Mouse (Mus musculus): ENCODE results near the gene Thpo. TPM values are rescaled to one million over a fixed set of nuclear protein-coding genes. Genes with fewer than 3 reads are reported as not detected.

Thpo gene
- polyA plus RNA-seq, 1 experiment from 2014 or later = 1.2 TPM

- Histone ChIP-seq H3K4me3 (replicated peaks) (no peak overlapping the region), H3K27me3 (no peaks in the 10 kb centered on the region), H3K9ac (no peak overlapping the region), H3K27ac (no peak overlapping the region), H3K36me3 (peaks cover 70% of the 10 kb centered on the region), H3K4me2 (no peak overlapping the region), H3K4me1 (peaks cover 24% of the 10 kb centered on the region), H3K9me3 (replicated peaks) (no peaks in the 10 kb centered on the region)
- WGBS = 85% methylated on average over 4 of the region's 4 CpGs
- ATAC-seq (replicated peaks; ENCODE audit: low FRiP score) = no peak
Observed at GRCm38 (mm10) chr16:20710810-20711209, 23.5 kb downstream of the Thpo start.

DNA sequence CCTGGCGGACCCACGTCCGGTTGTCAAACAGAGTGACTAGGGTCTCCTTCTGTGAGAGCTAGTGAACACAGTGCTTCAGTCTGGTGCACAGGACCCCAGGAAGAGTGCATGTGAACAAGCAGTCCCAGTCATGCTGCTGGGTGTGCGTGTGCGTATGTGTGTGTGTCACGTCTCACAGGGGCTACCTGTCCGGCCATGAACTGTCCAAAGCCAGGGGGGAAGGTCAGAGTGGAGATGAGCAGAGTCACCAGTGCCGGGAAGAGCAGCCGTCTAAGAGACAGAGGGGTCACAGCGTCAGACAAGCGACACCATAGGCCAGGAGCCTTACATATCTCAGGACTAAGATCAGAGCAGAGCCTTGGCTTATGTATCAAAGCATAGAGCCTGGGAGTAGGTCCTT is 23.9 kb downstream of the Thpo start:
- 93% methylated on average over 11 of the region's 11 CpGs for WGBS
- ATAC-seq (replicated peaks; ENCODE audit: low FRiP score) = no peak

DNA sequence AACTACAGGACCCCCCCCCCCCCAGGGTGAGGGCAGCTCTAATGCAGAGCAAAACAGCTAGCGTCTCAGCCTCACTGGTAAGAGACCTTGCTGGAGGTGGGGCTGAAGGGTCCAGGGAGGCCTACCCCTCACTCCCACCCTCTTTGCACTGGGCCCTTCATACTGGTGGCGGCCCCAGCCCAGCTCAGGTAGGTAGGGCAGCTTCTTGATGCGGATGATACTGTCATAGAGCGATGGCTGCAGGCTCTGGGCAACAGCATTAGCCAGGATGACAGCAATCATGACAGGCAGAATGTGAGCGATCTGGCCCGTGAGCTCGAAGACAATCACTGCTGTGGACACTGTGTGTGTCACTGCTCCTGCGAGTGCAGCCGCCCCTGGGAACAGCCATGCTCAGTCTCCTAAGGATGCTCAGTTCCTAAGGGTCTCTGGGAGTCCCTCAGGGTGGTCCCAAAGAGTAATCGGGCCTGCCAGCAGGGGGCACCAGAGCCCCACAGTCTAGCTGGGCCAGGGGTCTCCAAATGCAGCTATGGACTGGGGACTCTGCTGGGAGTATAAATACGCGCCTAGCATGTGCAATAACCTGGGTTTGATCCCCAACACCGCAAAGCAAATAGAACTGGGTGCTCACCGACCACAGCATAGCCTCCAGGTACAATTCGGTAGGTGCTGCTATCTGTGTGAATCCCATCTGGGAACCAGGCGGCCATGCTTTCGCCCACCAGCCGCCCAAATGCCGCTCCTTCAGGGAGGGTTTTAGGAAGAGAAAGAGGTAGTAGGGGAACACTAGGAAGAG is 25.2 kb downstream of the Thpo start:
- peaks cover 83% of the 10 kb centered on the region for H3K36me3 ChIP-seq
- 74% methylated on average over 19 of the region's 19 CpGs for WGBS
- peak; percentile 44; the same call in 1 of the 2 replicates for ATAC-seq (replicated peaks; ENCODE audit: low FRiP score)

More for the DNA sequence above, 23.9 kb downstream of the Thpo start:
- no peak overlapping the region for H3K27ac ChIP-seq
- peaks cover 20% of the 10 kb centered on the region for H3K4me1 ChIP-seq
- peaks cover 75% of the 10 kb centered on the region for H3K36me3 ChIP-seq
- no peaks in the 10 kb centered on the region for H3K27me3 ChIP-seq
- no peaks in the 10 kb centered on the region for H3K9me3 ChIP-seq (replicated peaks)
- no peak overlapping the region for H3K9ac ChIP-seq
- H3K4me2 ChIP-seq = no peak overlapping the region
- no peak overlapping the region for H3K4me3 ChIP-seq (replicated peaks)

DNA sequence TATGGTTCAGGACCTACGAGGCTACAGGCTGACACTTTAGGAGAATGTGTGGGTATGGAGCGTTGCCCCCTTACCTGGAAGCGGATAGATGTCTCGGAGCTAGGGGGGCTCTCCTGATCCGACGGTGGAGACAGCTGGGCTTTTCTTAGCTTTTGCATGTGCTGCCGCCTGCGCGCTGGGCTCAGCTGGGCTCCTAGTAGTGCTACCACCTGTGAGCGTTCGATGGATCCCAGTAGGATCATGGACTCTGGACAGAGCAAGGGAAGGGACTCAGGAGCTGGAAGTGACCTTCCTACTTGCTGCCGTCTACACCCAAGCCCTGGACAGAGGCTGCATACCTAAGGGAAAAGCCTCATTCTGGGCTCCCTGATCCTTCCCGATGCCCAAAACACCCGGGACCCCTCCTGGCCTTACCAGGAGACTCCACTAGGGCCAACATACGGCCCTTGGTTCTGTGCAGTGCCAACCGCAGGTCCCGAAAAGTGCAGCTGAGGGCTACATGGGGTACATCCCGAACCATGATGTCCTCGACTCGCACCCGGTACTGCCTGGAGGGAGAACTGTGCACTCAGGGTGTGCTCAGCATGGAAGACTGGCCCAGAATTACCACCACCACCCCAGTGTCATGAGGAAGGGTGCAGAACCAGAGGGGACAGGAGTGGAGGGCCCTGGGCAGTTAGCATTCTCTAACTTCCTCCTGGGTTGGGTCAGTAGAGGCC is 25.9 kb downstream of the Thpo start:
- WGBS = 93% methylated on average over 21 of the region's 21 CpGs
- Histone ChIP-seq H3K27ac (no peak overlapping the region), H3K4me1 (peaks cover 1% of the 10 kb centered on the region; the same call in 1 of the 2 replicates), H3K9ac (no peak overlapping the region), H3K9me3 (replicated peaks) (no peaks in the 10 kb centered on the region), H3K27me3 (no peaks in the 10 kb centered on the region), H3K36me3 (peaks cover 82% of the 10 kb centered on the region), H3K4me3 (replicated peaks) (no peak overlapping the region), H3K4me2 (no peak overlapping the region)
- ATAC-seq (replicated peaks; ENCODE audit: low FRiP score) = no peak

More for the DNA sequence above, 25.2 kb downstream of the Thpo start:
- Histone ChIP-seq H3K27ac (no peak overlapping the region), H3K4me3 (replicated peaks) (no peak overlapping the region), H3K4me1 (peaks cover 9% of the 10 kb centered on the region), H3K4me2 (no peak overlapping the region), H3K27me3 (no peaks in the 10 kb centered on the region), H3K9ac (no peak overlapping the region), H3K9me3 (replicated peaks) (no peaks in the 10 kb centered on the region)

GRCm38 (mm10) chr16:20706407-20707055 is 27.8 kb downstream of the Thpo start:
- Histone ChIP-seq H3K4me2 (no peak overlapping the region), H3K4me3 (replicated peaks) (no peak overlapping the region), H3K9ac (no peak overlapping the region), H3K27me3 (no peaks in the 10 kb centered on the region), H3K9me3 (replicated peaks) (no peaks in the 10 kb centered on the region), H3K4me1 (peaks cover 16% of the 10 kb centered on the region), H3K36me3 (peaks cover 68% of the 10 kb centered on the region), H3K27ac (no peak overlapping the region)
- 91% methylated on average over 2 of the region's 2 CpGs for WGBS
- ATAC-seq (replicated peaks; ENCODE audit: low FRiP score) = no peak

- peaks cover 20% of the 10 kb centered on the region for H3K4me1 ChIP-seq
- H3K9me3 ChIP-seq (replicated peaks) = no peaks in the 10 kb centered on the region
- H3K9ac ChIP-seq = no peak overlapping the region
- H3K27ac ChIP-seq = no peak overlapping the region
- no peaks in the 10 kb centered on the region for H3K27me3 ChIP-seq
- peaks cover 61% of the 10 kb centered on the region for H3K36me3 ChIP-seq
- H3K4me2 ChIP-seq = no peak overlapping the region
- 85% methylated on average over 3 of the region's 3 CpGs for WGBS
- H3K4me3 ChIP-seq (replicated peaks) = no peak overlapping the region
- ATAC-seq (replicated peaks; ENCODE audit: low FRiP score) = no peak
Observed at GRCm38 (mm10) chr16:20705786-20706185, 28.5 kb downstream of the Thpo start.

- no peak overlapping the region for H3K9ac ChIP-seq
- H3K9me3 ChIP-seq (replicated peaks) = no peaks in the 10 kb centered on the region
- H3K4me3 ChIP-seq (replicated peaks) = no peak overlapping the region
- no peak for ATAC-seq (replicated peaks; ENCODE audit: low FRiP score)
- peaks cover 25% of the 10 kb centered on the region for H3K4me1 ChIP-seq
- H3K27ac ChIP-seq = no peak overlapping the region
- no peak overlapping the region for H3K4me2 ChIP-seq
- peaks cover 57% of the 10 kb centered on the region for H3K36me3 ChIP-seq
- H3K27me3 ChIP-seq = no peaks in the 10 kb centered on the region
- WGBS = 89% methylated on average over 6 of the region's 6 CpGs
Observed at GRCm38 (mm10) chr16:20703699-20704400, 30.5 kb downstream of the Thpo start.

- H3K27ac ChIP-seq = no peak overlapping the region
- WGBS = 88% methylated on average over 10 of the region's 10 CpGs
- ATAC-seq (replicated peaks; ENCODE audit: low FRiP score) = no peak
- H3K4me3 ChIP-seq (replicated peaks) = no peak overlapping the region
- H3K36me3 ChIP-seq = peaks cover 51% of the 10 kb centered on the region
- H3K9me3 ChIP-seq (replicated peaks) = no peaks in the 10 kb centered on the region
- 0 out of 2 replicates have a peak overlapping the region, but pooled peaks have one; percentile 10 for H3K9ac ChIP-seq
- no peak overlapping the region for H3K4me2 ChIP-seq
- no peaks in the 10 kb centered on the region for H3K27me3 ChIP-seq
- H3K4me1 ChIP-seq = peaks cover 25% of the 10 kb centered on the region
Observed at GRCm38 (mm10) chr16:20703071-20703470, 31.2 kb downstream of the Thpo start.

- H3K9me3 ChIP-seq (replicated peaks) = no peaks in the 10 kb centered on the region
- WGBS = 8% methylated on average over 8 of the region's 8 CpGs
- peak overlapping the region; percentile 90 for H3K27ac ChIP-seq
- no peak overlapping the region for H3K4me3 ChIP-seq (replicated peaks)
- H3K4me2 ChIP-seq = peak overlapping the region; percentile 33
- no peaks in the 10 kb centered on the region for H3K27me3 ChIP-seq
- H3K36me3 ChIP-seq = peaks cover 45% of the 10 kb centered on the region
- H3K9ac ChIP-seq = 0 out of 2 replicates have a peak overlapping the region, but pooled peaks have one; percentile 31
- peak; percentile 76 for ATAC-seq (replicated peaks; ENCODE audit: low FRiP score)
- H3K4me1 ChIP-seq = peaks cover 25% of the 10 kb centered on the region
Observed at GRCm38 (mm10) chr16:20702522-20702893, 31.8 kb downstream of the Thpo start.

DNA sequence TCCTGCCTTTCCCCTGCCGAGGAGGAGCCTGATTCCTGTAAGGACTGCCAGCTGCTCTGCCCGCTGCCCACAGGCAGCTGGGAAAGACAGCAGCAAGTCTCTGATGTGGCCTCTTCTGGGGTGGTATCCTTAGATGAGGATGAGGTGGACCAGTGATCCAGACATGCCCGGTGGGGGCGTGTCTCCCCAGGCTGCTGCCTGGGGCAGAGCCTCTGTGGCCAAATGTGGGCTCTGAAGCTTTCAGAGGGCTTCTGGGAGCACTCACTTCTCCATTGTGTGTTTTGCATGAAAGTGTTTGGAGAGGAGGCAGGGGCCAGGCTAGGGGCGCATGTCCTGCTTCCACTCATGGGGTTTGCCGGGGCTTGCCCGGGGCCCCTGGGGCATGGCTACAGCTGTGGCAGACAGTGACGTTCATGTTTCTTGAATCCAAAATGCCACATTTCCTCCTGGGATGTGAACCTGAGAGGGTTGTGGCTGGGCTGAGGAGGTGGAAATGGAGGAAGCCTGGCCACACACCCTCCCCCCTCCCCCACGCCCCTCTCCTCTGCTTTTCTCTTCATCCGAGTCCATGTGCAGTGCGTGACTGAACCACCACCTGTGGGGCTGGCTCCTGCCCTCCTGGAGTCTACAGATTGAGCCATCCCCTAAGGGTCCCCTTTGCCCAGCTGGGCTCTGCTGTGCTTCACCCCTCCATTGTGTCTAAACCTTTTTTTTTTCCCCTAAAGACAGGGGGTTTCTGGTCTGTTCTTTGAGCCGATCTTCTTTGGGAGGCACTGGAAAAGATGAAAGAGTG is 32.4 kb downstream of the Thpo start:
- 21% methylated on average over 12 of the region's 12 CpGs for WGBS
- H3K4me2 ChIP-seq = peak overlapping the region; percentile 33
- ATAC-seq (replicated peaks; ENCODE audit: low FRiP score) = peak; percentile 44

DNA sequence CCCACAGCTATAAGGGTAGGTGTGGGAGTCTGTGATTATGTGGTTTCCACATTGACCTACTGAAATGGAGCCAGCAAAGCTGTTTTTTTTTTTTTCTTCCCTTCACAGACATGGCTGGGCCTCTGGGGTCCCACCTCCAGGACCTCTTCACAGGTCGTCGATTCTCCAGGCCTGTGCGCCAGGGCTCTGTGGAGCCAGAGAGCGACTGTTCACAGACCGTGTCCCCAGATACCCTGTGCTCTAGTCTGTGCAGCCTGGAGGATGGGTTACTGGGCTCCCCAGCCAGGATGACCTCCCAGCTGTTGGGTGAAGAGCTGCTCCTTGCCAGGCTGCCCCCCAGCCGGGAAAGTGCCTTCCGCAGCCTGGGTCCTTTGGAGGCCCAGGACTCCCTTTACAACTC is 33.0 kb downstream of the Thpo start:
- Histone ChIP-seq H3K4me3 (replicated peaks) (no peak overlapping the region), H3K9me3 (replicated peaks) (no peaks in the 10 kb centered on the region), H3K36me3 (peaks cover 33% of the 10 kb centered on the region), H3K27me3 (peaks cover 1% of the 10 kb centered on the region; the same call in 1 of the 2 replicates), H3K27ac (peak overlapping the region; percentile 90), H3K4me1 (peaks cover 29% of the 10 kb centered on the region), H3K9ac (no peak overlapping the region), H3K4me2 (no peak overlapping the region)
- peak; percentile 76 for ATAC-seq (replicated peaks; ENCODE audit: low FRiP score)
- WGBS = 25% methylated on average over 7 of the region's 7 CpGs

More for the DNA sequence above, 32.4 kb downstream of the Thpo start:
- peaks cover 39% of the 10 kb centered on the region for H3K36me3 ChIP-seq
- no peaks in the 10 kb centered on the region for H3K9me3 ChIP-seq (replicated peaks)
- peak overlapping the region; percentile 90 for H3K27ac ChIP-seq
- H3K9ac ChIP-seq = 0 out of 2 replicates have a peak overlapping the region, but pooled peaks have one; percentile 31
- H3K4me3 ChIP-seq (replicated peaks) = no peak overlapping the region
- H3K27me3 ChIP-seq = no peaks in the 10 kb centered on the region
- peaks cover 25% of the 10 kb centered on the region for H3K4me1 ChIP-seq

All from kidney, embryonic 15.5 days (tissue).